ENCODE assay signal across 19 mouse cellular contexts in genomic region chr2:12905786-12906185, GRCm38 (mm10).
"Had no signal": no experiment of that assay in that cellular context is flagged by ENCODE, and none has a peak within 500 bp of the region (broad histone marks: within the 10 kb centered on the region; RNA-seq: fewer than 3 reads in every experiment).

No protein-coding gene starts in this region.

- H3K27ac ChIP-seq: midbrain, embryonic 10.5 days; midbrain, embryonic 12.5 days; neural tube, embryonic 13.5 days; neural tube, embryonic 15.5 days had no signal

- DNase-seq: lung, adult 18-20 months; lung, embryonic 14.5 days; lung, postnatal 10 days; lung, postnatal 4 days; midbrain, embryonic 14.5 days; retina, postnatal 1 day; right cerebral cortex, adult 18-20 months; right cerebral cortex, postnatal 25 days; right cerebral cortex, postnatal 4 days; spleen, adult 18-20 months; thymus, adult 18-20 months; thymus, postnatal 14 days; thymus, postnatal 36 days had no signal

- H3K4me1 ChIP-seq: midbrain, embryonic 10.5 days; midbrain, embryonic 12.5 days; neural tube, embryonic 13.5 days; neural tube, embryonic 15.5 days had no signal

- H3K9ac ChIP-seq: lung, embryonic 14.5 days; midbrain, embryonic 12.5 days; neural tube, embryonic 13.5 days; neural tube, embryonic 15.5 days had no signal

- H3K36me3 ChIP-seq: midbrain, embryonic 10.5 days; midbrain, embryonic 12.5 days; neural tube, embryonic 13.5 days; neural tube, embryonic 15.5 days had no signal

- H3K4me2 ChIP-seq: lung, embryonic 14.5 days; midbrain, embryonic 12.5 days; neural tube, embryonic 13.5 days; neural tube, embryonic 15.5 days had no signal

- H3K9me3 ChIP-seq: midbrain, embryonic 10.5 days; midbrain, embryonic 12.5 days; neural tube, embryonic 13.5 days; neural tube, embryonic 15.5 days had no signal

- H3K4me3 ChIP-seq: midbrain, embryonic 10.5 days; midbrain, embryonic 12.5 days; myocyte; neural tube, embryonic 13.5 days; neural tube, embryonic 15.5 days had no signal

- H3K27me3 ChIP-seq: midbrain, embryonic 12.5 days; neural tube, embryonic 13.5 days; neural tube, embryonic 15.5 days had no signal

- ATAC-seq: midbrain, embryonic 16.5 days had no signal
